Mouse (Mus musculus): Measurements from ENCODE around the gene Gm42742.

Gm42742 gene

DNA sequence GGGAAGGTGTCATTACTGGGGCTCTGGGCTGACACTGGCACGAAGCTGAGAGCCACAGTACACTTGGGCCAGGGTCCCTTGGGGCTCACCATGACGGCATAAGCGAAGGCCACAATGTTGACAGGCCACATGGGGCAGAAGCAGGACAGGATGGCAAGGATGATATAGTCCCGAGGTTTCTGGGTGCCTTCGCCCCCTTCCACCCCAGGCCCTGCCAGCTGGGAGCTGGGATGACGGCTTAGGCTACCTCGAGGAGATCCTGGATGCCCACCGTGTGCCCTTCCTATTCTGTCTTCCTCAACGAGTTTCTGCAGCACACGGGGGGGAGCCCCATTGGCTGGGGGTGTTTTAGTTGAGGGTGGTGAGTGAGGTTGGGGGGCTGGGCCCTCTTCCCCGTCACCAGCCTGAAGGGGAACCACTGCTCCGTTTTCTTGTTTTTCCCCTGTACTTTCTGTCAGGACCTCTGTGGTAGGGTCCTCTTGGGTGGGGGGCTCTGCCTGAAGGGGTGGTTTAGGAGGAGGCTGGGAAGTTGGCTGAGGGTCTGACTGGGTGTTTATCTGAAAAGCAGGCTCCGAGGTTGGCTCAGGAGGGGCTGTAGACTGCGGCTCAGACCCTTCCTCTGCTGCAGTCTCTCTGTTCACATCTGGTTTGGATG is 1.5 kb downstream of the Gm42742 start:
- no peak for DNase-seq

DNA sequence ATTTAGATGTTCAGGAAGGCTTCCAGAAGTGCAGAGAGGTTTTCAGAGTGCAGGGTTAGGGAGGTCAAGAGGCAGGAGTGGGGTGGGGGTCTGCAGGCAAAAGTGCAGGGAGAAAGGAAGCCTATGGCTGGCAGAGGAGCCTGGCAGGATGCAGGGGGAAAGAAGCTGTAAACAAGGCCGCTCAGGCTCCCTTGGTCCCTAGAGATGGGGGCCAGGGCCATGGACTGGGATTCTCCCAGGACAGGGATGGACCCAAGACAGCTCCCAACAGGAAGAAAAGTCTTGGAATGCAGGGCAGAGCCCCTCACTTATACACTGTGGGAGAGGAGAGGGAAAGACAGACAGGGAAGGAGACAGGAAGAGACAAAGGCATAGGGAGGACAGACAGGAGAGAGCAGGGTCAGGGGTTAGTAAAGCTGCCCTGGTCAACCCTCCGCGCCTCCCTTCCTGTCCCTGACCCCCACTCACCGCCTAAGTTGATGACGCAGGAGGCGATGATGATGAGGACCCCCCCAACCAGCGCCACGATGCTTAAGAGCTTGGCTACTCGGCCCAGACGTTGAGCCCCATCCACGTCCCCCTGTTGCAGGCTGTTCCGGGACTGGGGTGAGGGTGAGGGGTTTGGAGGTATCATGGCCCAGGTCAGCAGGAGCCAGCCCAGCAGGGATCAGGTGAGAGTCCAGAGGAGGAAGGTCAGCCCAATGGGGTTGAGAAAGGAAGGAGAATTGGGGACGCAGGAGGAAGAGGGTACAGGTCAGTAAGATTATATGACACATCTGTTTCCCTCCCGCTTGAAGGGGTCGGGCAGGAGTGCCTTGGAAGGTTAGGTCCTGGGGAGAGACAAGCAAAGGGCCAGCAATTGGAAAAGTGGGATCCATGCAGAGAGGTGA is 2.2 kb downstream of the Gm42742 start:
- DNase-seq: no peak

DNA sequence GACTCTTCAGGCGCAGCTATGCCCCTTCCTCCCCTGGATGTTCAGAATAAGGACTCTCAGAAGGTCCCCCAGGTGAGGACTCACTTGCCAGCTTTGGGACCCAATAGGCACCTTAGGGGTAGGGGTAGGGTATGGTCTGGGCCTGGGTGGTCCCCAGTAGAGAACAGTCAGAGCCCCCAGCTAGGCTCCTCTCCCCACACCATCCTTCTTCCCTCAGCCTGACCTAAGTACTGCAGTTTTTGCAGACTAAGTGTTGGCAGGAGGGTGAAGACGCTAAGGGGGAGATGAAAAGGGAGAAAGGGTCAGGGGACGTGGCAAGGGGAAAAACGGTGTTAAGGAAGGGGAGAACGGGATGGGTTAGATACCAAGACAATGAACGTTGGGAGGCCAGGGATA is 2.9 kb downstream of the Gm42742 start:
- DNase-seq: no peak

DNA sequence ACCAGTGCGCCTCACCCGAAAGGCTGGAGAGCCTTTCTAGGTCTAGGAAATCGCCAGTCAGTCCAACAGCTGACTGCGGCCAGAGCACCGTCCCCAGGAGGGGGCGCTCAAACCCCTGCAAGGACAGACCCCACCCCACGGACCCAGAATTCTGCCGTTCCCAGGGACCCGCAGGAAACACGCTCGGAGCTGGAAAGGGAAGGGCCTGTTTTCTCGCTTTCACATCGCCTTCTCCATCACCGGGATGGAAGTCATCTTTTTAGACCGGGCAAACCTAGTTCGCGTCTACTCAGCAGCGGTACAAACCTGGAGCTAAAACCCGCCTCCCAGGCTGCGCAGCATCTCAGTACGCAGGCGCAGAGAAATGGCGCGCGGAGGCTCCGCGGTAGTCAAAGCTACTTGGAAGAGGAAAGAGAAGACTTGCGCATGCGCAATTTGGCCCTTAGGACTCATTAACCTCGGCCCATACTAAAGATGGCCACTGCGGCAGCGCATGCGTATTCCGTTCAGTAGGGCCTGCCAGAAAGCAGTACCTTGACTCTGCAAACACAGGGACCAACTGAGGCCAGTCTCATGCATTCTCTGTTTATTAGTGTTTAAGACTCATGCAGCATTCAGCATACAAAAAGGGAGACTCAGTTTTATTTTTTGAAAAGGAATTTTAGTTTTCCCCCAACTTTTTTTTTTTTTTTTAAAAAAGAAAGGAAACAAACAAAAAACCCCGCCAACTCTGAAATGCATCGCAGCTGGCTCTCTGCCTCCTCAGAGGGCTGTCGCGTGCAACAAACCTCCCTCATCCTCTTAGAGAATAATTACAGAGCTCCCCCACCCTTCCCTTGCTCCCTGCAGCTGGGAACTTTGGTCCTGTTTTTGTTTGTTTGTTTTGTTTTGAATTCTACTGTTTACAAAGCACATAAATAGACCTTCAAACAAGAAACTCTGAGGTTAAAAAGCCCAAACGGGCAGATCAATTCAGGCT is 3.6 kb downstream of the Gm42742 start, which contains the start of gene Pagr1a:
Gene Pagr1a, minus strand, starts transcription at position 382 of the 979 bp plus-strand sequence.
- DNase-seq: peak; percentile 98

DNA sequence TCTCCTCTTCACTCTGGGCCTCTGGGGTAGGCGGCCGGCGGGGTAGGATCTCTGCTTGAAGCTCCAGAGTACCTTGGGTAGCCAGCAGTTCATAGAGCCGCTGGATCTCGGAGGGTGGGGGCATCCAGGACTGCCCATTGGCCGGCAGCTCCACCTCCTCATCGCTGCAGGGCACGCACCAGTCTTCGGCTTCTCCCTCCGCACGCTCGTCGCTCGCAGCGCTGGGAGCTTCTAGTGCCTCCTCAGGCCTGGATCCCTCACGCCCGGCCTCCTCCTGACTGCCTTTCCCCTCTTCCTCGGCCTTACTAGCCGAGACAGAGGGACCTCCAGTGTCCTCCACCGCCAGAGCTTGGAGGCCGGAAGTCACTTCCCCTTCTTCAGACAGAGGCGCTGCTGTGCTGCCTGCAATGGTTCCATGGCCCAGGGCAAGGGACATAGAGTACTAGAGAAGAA is 4.4 kb downstream of the Gm42742 start:
- no peak for DNase-seq

DNA sequence TGATC is 4.6 kb downstream of the Gm42742 start, which contains the start of gene Pagr1b:
Gene Pagr1b, minus strand, starts transcription at position 4 of the 5 bp plus-strand sequence.
- DNase-seq: no peak

DNA sequence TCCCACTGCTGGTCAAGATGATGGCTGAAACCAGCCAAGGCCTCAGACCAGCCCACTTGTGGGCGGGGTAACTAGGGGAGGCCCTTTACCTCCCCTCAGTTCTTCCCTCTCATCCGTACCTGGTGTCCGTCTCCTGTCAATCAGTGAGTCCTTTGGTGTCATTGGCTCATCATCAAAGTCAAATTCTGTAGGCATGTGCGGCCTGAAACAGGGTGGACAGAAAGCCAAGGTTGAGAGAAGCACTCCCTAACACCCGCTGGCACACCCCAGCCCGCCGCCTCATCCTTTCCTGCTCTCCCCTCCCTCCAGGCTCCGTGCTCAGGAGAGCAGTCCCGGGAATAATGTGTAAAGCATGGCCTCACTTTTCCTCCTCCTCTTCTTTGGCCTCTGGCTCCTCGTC is 4.8 kb downstream of the Gm42742 start:
- DNase-seq: peak; percentile 40

DNA sequence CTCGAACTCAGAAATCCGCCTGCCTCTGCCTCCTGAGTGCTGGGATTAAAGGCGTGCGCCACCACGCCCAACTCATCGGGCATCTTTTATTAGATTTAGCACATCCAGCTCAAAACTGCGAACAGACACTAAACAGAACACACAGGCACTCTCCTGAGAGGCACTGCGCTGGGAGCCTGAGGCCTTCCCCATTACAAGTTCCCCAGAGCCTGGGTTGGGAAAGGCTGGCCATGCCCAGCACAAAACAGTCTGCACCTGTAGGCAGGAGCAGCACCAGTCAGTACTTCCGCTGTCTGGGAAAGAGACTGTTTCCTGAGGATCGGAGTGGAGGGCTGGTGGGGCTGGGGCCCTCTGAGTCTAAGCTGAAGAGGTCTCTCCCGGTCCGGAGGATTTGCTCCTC is 5.9 kb downstream of the Gm42742 start:
- DNase-seq: no peak

DNA sequence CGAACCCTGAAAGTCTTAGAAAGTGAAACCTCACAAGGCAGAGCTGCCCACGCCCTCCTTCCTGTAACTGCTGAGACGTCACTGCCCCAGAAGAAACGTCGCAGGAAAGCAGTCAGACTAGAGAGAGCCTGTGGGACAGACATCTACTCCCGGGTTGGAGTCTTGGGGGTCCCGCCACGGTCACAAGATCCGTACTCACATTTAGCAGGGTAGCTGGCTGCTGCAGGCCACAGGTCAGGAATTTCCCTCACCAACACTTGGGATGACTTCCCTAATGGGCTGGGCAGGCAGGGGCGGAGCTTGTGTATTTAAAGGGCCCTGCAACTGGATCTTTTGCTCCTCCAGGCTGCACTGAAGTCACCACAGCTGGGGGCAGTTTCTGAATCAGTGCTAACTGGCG is 6.6 kb downstream of the Gm42742 start, which contains the start of gene Mvp:
Gene Mvp, minus strand, starts transcription at position 302 of the 400 bp plus-strand sequence.
- peak; percentile 72 for DNase-seq

DNA sequence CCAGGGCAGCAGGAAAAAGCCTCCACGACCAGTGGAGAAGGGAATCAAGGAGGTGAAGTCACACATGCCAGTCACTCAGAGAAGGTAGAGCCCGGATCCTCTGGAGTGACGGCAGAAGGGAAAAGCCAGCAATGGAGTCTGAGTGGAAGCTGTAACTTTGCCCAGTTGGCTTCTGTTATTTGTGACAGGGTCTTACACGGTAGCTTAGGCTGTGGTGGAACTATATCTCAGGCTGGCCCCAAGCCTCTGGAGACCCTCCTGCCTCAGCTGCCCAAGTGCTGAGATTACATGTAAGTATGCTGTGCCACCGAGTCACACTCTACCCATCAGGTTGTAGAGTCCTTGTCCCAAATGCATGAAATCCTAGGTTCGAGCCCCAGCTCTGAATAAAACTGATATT is 7.5 kb downstream of the Gm42742 start:
- no peak for DNase-seq

DNA sequence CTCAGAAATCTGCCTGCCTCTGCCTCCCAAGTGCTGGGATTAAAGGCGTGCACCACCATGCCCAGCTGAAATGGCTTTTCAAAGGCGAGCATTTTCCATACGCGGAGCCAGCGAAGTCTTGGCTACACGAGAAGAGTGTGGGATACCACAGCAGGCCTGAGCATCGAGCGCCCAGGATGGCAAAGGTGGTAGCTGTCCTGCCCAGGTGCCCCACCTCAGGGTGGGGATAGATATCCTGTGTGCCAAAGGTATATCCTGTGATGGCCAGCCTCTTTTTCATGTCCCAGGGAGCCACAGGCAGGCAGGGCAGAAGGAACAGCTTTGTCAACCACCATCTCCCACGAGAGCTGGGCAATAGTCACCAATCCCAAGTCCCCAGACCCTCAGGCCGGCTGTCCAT is 8.1 kb downstream of the Gm42742 start:
- no peak for DNase-seq

DNA sequence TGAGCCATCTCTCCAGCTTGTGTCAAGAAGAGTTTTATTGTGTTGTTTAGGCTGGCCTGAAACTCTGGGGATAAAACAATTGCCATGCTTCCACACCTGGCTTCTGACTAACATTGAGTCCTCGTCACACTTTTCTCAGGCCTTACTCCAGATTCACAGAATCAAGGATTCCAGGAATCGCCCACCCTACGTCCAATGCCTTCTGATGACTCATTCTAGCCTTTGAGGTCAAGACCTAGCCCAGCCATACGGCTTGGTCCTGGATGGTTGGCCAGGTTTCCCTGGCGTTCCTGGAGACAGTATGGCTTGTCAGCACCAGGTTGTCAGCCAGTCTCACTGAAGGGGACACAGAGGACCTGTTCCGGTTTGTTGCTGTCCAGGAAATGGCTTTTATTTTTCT is 8.5 kb downstream of the Gm42742 start:
- no peak for DNase-seq

DNA sequence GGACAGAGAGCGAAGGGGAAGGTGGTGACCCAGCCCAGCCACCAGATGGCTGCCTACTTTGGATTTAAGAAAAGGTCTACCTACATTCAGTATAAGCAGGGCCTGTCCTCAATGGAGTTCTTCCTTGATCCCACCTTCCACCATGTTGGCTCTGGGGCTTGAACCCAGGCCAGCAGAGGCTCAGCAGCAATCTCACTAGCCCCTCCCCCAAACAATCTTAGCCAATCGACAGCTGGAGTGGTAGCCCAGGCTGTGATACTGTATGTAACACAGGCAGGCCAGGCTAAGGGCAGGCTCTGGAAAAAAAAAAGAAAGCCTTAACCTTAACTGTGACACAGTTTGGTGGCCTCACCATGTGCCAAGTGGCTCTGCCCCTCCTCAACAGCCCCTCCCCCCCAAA is 9.2 kb downstream of the Gm42742 start:
- no peak for DNase-seq

DNA sequence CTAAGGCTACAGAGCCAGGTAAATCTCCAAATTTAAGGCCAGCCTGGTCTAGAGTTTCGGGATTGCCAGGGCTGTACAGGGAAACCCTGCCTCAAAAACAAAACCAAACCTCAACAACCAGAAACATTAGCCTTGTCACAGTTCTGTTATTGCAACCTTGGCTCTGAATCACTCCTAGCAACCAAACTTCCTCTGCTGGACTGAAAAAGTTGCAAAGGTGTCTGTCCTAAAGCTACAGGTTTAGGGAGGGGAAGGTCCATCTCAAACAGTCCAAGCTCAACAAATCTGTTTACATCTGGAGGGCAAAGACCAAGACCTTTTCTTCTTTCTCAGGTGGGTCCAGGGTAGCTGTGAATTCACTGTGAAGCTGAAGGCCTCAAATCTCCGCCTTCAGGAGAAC is 9.8 kb downstream of the Gm42742 start:
- no peak for DNase-seq

DNA sequence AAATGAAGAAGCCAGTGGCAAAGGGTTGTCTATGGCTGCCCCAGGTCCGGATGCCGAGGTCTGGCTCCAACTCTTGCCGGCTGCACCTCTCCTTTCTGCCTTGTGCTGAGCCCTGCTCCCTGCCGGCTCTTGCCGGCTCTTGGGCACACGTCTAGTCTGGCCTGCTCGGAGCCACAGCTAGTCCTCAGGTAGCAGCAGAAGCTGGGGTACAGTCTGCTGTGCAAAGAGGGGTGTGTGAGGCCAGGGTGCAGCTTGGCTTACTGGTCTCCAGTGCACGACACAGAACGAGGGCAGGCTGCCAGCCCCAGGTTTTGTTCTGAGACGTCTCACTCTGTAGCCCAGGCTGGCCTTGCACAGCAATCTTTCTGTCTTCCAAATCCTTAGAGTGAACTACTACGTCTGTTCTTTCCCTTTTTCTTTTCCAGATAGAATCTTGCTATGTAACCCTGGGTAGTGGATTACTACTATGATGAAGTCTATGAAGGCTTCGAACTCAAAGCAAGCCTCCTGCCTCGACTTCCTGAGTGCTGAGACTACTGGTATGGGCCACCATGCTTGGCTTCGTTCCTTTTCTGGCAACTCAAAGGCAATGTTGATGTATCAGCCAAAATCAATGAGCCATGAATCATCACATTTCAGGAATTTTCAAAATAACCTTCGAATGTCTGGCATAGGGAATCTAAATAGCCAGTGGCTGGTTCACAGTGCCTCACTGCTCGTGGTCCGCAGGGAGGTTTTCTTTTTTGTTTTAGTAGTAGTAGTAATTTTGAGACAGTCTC is 11.4 kb downstream of the Gm42742 start:
- DNase-seq: no peak

DNA sequence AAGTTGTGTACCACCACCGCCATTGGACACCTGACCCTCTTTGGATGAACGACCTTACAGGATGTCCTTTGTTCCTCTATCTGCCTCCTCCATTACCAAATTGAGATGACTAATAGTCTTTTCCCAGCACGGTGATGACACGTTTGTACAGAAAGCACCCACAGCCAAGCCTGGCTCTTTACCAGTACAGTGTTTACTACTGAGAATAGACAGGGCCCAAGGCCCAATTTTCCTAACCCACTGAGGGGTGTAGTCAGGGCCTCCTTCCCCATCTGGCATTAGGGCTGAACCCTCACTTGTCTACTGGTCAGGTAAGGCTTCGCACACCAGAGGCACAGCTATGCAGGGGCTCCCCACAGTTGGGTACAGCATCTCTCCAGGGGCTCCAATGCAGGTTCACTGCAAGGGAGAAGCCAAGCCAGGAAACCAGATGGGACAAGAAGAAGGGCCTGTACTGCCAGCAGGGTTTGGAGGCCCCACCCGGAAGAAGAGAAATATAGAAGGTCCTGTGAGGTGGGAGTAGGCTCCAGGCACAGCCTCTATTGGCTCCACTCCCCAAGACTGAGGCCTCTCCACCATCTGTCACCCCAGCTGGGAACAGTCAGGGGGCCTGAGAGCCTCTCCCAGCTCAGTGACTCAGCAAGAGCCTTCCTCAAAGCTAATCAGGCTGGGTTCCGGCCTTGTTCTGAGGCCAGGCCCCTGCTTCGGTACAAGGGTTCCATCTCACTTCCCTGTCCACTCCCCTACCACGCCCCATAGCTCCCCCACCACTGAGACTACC is 12.5 kb downstream of the Gm42742 start:
- DNase-seq: peak; percentile 68

DNA sequence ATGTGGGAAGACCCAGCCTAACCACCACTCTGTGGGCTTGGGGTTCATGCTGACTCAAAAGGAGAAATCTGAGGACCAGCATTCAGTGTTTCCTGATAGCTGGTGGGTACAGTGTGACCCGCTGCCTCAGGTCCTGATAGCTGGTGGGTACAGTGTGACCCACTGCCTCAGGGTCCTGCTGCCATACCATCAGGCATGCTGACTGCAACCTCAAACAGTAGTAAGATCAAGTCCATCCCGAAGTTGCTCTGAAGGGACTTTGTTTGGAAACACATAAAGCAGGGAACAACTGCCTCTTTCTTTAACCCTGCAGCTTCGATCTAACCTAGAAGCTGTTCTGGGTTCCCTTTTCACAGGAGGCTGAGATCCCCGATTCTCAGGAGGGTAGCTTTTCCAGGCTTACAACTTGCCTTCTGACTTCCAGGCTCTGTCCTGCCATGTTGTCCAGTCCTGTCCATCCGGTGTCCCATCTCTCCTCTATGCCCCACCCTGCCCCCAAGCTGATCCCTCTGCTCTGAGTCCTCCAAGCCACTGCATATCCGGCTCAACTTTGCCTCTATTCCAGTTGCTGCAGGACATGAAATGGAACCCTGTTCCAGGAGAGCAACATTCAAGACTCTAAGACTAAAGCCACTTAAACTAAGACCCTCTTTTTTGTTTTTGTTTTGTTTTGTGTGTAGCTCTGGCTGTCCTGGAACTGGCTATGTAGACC is 13.4 kb downstream of the Gm42742 start:
- no peak for DNase-seq

DNA sequence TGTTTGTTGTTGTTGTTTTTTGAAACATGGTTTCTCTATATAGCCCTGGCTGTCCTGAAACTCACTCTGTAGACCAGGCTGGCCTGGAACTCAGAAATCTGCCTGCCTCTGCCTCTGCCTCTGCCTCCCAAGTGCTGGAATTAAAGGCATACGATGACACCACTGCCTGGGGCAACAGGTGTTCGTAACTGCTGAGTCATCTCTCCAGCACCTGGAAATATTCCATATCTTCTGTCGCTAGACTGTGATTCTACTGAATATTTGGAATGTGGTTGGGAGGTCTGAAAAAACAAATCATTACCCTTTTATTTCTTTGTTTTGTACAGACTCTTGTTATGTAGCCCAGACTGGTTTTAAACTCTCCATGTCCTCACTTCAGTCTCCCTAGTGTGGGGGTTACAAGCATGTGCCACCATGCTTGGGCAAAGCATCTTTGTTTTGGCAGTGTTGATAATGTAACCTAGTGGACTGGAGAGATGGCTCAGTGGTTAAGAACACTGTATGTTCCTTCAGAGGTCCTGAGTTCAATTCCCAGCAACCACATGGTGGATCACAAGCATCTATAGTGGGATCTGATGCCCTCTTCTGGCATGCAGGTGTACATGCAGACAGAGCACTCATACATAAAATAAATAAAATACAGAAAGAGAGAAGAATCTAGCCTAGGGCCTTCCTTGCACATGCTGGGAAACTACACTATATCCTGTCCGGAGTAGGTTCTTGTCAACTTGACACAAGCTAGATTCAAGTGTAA is 16.6 kb downstream of the Gm42742 start:
- DNase-seq: no peak

DNA sequence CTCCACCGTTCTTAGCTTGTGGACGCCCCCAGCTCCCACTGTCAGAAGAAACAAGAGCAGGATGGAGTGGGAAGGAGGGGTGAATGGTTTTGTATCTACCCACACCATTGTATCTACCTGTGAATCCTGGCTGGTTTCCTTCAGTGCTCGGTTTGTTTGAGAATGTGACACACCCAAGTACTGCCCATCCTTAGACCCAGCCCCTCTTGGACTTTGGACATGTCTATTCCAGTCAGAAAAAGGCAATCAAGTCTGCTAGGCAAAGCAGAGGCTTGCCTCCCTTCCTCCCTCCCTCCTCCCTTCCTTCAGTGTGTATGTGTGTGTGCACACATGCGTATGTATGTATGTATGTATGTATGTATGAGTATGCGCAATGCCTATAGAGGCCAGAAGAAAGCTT is 17.3 kb downstream of the Gm42742 start:
- DNase-seq: no peak

DNA sequence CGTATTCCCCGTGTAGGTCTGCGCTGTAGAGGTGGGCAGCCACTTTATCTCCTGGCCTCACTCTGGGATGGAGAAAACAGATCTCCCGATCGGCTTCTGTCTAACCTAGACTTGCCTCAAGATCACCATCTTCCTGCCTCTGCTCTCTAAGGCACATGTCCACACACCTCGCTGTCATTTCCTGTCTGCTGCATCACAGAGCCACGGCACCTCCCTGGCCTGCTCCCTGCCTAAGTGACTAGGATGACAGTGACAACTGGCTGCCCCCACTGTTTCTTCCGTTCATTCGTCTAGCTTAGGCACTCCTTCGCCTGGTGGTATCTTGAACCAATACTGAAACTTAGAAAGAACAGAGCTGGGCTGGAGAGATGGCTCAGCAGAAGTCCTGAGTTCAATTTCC is 21.3 kb downstream of the Gm42742 start:
- no peak for DNase-seq

DNA sequence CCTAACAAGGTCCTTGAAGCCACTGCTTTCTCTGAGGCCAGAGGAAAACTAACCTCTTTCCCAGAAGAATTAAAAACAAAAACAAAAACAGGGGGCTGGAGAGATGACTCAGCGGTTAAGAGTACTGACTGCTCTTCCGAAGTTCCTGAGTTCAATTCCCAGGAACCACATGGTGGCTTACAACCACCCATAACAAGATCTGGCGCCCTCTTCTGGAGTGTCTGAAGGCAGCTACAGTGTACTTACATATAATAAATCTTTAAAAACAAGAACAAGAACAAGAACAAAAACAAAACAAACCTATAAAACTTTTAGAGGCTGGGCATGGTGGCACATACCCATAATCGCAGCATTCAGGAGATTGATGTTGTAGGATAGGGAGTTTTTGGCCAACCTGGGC is 24.4 kb downstream of the Gm42742 start:
- DNase-seq: no peak
